Mouse (Mus musculus) embryo, embryonic 9.5 days (tissue): ENCODE measurements around the gene Rasgrp4.

Experiments used
- DNase-seq: peaks from one replicate; pipeline ENCODE4 v3.0.0-alpha.2; 2017; ENCODE audit errors: extremely low spot score

The Rasgrp4 gene

DNA sequence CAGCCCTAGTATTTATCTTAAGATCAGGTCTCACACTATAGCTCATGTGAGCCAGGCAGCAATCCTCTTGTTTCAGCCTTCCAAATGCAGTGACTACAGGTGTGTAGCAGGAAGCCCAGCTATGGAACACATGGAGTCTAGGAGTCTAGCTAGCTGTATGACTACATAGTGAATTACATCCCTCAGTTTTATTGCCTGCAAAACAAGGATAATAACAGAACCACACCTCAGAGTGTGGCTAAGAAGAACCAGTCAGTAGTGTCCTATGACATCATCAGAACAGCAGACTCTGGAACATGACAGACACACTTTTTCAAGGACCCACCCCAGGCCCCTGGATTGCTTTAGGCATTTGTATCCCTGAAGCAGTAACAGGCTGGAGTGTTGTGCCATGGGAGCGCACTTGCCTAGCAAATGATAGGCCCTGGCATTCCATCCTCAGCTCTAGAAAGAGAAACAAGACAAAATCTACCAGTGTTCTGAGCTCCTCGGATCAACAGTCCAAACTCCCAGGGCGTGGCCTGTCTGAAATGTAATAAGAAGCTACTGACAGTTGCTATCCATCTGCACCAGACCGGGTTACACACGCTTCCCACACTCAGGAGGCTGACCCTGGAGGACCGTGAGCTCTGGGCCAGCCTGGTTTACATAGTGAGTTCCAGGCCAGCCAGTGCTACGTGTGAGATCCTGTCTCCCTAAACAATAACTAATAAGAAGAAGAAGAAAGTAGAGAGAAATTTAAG lies 12.1 kb downstream of the Rasgrp4 start:
- DNase-seq: no peak

GRCm38 (mm10) chr7:29148771-29149170 lies 14.1 kb downstream of the Rasgrp4 start:
- DNase-seq: no peak

DNA sequence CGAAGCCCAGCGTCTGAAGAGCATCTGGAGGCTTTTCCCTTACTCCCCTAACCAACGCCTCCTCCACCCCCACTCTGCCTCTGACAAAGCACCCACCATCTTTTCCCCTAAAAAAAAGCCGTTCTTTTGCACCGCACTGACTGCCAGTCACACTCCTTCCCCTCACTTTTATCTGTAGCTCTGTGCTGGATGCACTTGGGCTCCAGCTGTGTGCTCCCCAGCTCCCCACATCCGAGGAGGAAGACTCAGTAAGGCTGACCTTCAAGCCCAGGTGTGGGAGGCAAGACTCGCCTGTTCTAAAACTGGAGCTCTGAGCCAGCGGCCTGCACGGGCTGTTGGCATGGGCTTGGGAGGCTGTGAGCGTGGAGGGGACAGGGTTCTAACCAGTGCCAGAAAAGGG lies 16.8 kb downstream of the Rasgrp4 start:
- no peak for DNase-seq

DNA sequence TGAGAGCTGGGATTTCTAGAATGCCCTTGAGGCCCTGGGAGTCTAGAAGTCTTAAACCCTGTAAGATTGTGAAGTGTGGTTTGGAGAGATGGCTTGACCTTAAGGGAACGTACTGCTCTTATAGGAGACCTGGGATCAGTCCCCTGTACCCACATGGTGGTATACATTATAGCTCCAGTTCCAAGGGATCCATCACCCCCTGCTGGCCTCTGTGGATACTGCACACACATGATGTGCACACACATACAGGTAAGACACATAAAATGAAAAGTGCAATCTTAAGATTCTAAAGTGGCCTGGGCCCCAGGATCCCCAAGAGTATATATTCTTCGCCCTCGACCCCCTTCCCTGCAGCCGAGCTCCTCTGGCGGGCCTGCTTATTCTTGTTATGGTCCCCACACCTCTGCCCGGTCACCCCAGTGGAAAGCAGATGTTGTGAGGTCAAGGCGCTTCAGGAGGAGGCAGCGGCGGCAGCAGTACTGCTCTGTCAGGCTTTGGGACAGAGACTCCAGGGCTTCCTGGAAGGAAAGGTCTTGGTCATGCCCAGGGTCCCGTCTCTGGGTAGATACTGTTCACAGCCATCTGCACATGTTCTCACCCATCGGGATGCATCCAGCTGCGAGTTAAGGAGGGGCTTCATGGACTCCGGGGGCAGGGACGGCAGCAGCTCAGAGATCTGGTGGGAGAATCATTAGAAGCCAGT lies 19.5 kb downstream of the Rasgrp4 start:
- no peak for DNase-seq

DNA sequence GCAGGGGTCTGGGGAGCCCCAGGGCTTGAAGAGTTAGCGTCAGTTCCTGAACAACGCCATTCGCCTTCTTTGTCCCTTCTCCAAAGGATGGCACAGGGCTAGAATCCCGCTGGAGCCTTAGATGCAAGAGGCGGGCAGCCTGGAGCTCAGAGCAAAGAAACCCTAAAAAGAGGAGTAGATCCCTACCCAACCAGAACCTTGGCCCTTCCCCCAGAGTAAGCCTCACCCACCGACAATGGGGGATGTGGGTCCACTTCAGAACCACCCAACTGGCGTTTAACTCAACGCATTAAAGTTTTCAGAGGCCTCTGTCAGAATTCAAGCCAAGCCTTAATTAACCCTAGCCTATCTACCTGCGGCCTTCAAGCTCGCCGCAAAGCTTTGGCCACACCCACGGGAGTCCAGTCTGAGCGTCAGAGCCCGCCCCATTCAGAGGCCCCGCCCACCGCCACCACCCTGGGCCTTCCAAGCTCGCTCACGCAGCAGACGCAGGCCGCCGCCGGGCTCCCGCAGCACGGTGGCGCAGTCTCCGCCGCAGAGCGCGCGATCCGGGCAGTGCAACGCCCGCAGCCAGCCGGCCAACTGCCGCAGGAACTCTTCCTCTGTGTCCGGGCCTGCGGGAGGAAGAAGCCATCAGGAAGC lies 20.7 kb downstream of the Rasgrp4 start:
- peak; percentile 85 for DNase-seq

GRCm38 (mm10) chr7:29155838-29156782 lies 21.5 kb downstream of the Rasgrp4 start, which contains the start of gene Fam98c:
Gene Fam98c, minus strand, starts transcription at chr7:29156234.
- DNase-seq: peak; percentile 86

DNA sequence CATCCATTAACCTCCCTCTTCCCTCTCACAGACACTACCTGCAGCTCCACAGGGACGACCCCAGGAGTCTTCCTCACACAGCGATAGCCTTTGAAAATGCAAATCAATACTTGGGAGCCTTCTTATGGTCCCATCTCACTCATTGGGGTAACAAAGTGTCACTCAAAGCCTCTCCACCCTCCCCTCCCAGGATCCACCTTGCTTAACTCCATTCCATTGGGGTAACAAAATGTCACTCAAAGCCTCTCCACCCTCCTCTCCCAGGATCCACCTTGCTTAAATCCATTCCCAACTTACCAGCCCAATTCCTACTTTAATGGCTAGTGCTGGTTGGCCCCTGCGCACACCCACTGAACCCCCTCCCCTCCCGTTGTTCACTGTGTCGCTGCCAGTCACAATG lies 23.6 kb downstream of the Rasgrp4 start:
- DNase-seq: no peak

DNA sequence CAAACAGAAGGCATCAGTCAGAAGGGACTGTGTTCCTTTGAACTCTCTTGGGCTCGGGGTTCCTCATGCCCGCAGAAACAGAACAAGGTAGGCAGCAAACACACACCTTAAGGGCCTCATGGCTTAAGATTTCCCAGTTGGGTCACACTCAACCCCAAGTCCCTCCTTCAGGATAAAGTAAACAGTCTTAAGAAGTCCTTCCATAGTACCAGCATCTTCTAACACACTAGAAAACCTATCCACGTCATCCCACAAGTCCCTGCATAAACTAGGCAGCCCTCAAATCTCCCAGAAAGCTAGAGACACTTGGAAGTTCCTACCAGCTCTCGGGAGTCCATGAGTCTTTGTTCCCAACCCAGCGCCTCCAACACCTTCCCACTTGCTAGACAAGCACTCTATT lies 27.6 kb downstream of the Rasgrp4 start:
- DNase-seq: no peak

GRCm38 (mm10) chr7:29162750-29163525 lies 28.3 kb downstream of the Rasgrp4 start:
- DNase-seq: peak; percentile 48

- DNase-seq: no peak
Measured at GRCm38 (mm10) chr7:29167656-29168055, 33.0 kb downstream of the Rasgrp4 start.

DNA sequence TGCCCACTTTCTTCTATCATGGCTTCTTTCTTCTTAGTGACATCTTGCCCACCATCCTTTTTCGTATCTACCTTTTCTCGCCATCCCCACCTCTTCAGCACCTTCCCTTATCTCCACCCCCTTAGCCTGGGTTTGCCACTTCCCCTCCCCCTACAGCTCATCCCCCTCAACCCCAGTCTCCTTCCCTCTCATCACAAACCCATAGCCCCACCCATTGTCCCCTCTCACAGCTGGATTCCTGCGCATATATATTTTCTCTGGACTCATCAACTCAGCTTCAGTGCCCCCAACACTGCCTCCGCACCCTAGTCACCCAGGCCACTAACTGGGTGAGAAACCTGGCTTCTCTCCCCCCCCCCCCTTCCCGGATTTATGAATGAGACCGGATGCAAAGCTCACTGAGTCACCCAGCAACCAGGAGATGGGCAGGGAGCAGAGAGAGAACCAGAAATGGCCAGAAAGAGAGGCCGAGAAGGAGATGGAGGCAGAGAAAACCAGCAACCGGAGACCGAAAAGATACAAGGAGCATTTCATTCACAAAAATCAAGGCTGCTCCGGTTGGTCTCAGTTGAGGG lies 33.6 kb downstream of the Rasgrp4 start:
- DNase-seq: peak; percentile 39

DNA sequence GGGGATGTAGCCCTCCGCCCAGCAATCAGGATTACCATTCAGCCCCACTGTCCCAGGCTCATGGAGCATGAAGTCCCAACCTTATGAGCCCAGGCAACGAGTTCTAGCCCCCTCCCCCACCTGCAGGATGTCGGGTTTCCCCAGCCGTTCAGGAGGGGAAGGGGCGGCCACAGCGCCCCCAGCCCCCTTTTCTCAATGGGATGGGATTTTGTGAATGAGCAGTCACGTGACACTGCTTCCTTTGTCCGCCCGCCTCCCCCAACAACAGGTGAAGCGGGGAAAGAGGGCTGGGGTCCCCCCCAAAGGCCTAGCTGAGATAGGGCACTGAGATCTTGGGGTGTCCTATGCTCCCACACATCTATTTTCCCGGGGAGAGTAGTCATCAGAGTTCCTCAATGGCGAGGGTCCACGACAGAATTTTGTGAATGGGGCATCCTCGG lies 34.2 kb downstream of the Rasgrp4 start:
- peak; percentile 72 for DNase-seq

GRCm38 (mm10) chr7:29169231-29170065 lies 34.8 kb downstream of the Rasgrp4 start:
- peak; percentile 92 for DNase-seq

GRCm38 (mm10) chr7:29170066-29170754 lies 35.6 kb downstream of the Rasgrp4 start, which contains the start of the genes Ggn and Spred3:
Gene Ggn, plus strand, starts transcription at chr7:29170210.
Gene Spred3, minus strand, starts transcription at chr7:29170411.
- DNase-seq: peak; percentile 85

DNA sequence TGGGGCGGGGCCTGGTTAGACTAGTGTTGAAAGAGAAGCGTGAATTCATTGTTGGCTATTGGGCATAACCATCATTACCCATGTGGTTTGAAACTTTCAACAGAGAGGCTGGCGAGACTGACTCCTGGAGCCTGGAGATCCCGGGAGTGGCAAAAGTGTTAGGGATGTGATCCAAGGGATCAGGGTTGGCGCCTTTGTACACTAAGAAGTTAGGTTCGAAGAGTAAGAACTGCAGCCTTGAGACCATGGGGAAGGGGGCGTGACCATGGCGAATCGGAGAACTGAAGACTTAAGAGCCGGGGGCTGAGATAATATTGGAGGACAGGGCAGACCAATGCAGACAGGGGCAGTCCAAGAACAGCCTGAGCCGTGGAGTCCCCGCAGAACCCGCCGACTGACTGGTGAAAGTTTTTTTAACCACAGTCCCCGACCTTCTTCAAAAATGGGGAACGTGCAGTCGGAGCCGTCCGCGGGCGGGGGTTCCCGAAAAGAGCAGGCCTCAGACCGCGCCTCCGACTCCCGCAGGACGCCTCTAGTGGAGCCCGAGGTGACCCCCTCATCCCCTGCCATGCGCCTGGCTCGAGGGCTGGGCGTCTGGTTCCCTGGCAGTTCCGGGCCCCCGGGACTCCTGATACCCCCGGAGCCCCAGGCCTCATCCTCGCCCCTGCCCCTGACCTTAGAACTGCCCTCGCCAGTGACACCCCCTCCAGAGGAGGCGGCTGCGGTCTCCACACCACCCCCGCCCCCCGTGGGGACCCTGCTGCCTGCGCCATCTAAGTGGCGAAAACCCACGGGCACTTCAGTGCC lies 36.3 kb downstream of the Rasgrp4 start:
- peak; percentile 55 for DNase-seq

- no peak for DNase-seq
Measured at GRCm38 (mm10) chr7:29171562-29172097, 37.0 kb downstream of the Rasgrp4 start.

GRCm38 (mm10) chr7:29172390-29173016 lies 37.9 kb downstream of the Rasgrp4 start:
- no peak for DNase-seq
